Mouse (Mus musculus): ENCODE measurements around the gene Acadvl.

DNA sequence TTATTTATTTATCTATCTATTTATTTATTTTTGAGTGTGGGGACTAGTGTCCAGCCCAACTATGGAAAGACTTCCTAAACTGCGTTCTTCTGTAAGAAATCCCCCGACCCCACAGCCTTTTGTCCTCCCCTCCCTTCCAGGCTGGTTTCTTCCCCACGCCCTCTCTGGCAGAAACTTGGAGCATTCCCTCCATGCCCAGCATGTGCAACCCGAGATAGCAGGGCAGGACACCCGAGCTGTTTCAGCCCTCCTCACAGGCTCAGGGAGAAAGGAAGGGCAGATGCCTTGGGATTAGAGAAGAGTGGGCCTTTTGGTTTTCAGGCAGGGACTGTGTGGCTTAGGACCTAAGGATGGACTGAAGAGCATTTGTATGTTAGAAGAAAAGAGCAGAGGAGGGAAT lies 32.3 kb downstream of the Acadvl start:
- no peak for TF ChIP-seq NELFE (IDR thresholded peaks at IDR 0.05; ENCODE audit: low read depth, low read length)
- no peak for TF ChIP-seq USF2 (IDR thresholded peaks at IDR 0.05; ENCODE audit: borderline replicate concordance in 1 of 2, insufficient read depth in 1 of 2, low read depth in 1 of 2, low read length in 2 of 2)
